Mouse (Mus musculus): Measurements from ENCODE around the gene Arl4d. TPM values are rescaled to one million over a fixed set of nuclear protein-coding genes. Genes with fewer than 3 reads are reported as not detected.

Arl4d gene
- total and polyA plus RNA-seq, 3 experiments = 0.59 to 1.2 (median 0.81) TPM

- Histone ChIP-seq H3K4me1 (ENCODE audit: control insufficient read depth in 1 of 2, insufficient read depth in 2 of 2) (peaks cover 5 to 6% of the 10 kb centered on the region in 2 experiments; a peak in 2 of 4 replicates), H3K9ac (ENCODE audit: insufficient read depth, low read depth) (no peak overlapping the region), H3K27me3 (replicated peaks) (peaks cover 48% of the 10 kb centered on the region)
These were observed 5.0 kb downstream of the Arl4d start for GRCm38 (mm10) chr11:101670334-101670733.

GRCm38 (mm10) chr11:101671255-101671654 lies 5.9 kb downstream of the Arl4d start:
- Histone ChIP-seq H3K9me3 (replicated peaks; ENCODE audit: low read length) (no peaks in the 10 kb centered on the region), H3K4me2 (ENCODE audit: insufficient read depth, low read depth, poor library complexity, severe bottlenecking) (no peak overlapping the region), H3K4me1 (ENCODE audit: control insufficient read depth in 1 of 2, insufficient read depth in 2 of 2) (peaks cover 3 to 5% of the 10 kb centered on the region in 2 experiments; a peak in 1 of 4 replicates), H3K4me3 (replicated peaks in 1 of 3; ENCODE audit: low read depth in 2 of 3, low read length in 2 of 3, poor library complexity in 1 of 3) (no peak overlapping the region), H3K36me3 (replicated peaks in 1 of 2; ENCODE audit: control insufficient read depth in 1 of 2, insufficient read depth in 1 of 2, low read length in 1 of 2) (no peaks in the 10 kb centered on the region), H3K9ac (ENCODE audit: insufficient read depth, low read depth) (no peak overlapping the region), H3K27me3 (replicated peaks) (peaks cover 41% of the 10 kb centered on the region), H3K79me2 (replicated peaks; ENCODE audit: control insufficient read depth, extremely low read depth, insufficient read depth, poor library complexity, severe bottlenecking) (no peaks in the 10 kb centered on the region), H3K27ac (ENCODE audit: insufficient read depth, low read depth) (no peak overlapping the region)
- dilution Hi-C loops (cut with MboI; ENCODE audit: extremely low pct_ligation_motif_present, extremely low pct_unique_long_range_greater_than_20kb, low sequenced_read_pairs) = no loop called here
- in situ Hi-C loops (cut with MboI; ENCODE audit: low pct_ligation_motif_present, low pct_unique_long_range_greater_than_20kb, low sequenced_read_pairs) = no loop called here
- no peak for DNase-seq (ENCODE audit: extremely low read depth)
- TF ChIP-seq SIN3A (IDR thresholded peaks at IDR 0.05; ENCODE audit: low read length) (no peak), ETS1 (conservative IDR thresholded peaks at IDR 0.05; ENCODE audit: low read depth, low read length) (no peak), PAX5 (IDR thresholded peaks at IDR 0.05; ENCODE audit: low read length) (no peak), HCFC1 (IDR thresholded peaks at IDR 0.05; ENCODE audit: low read depth, low read length) (no peak), NELFE (IDR thresholded peaks at IDR 0.05; ENCODE audit: low read depth, low read length) (no peak), RCOR1 (conservative IDR thresholded peaks at IDR 0.05; ENCODE audit: low read depth, low read length) (no peak), POLR2AphosphoS2 (IDR thresholded peaks at IDR 0.05; ENCODE audit: low read depth, low read length) (no peak), MEF2A (IDR thresholded peaks at IDR 0.05; ENCODE audit: borderline replicate concordance, low read depth, low read length) (no peak), JUND (conservative IDR thresholded peaks at IDR 0.05; ENCODE audit: low read depth, low read length) (no peak), GABPA (IDR thresholded peaks at IDR 0.05; ENCODE audit: insufficient replicate concordance, low read depth, low read length) (no peak), CHD2 (IDR thresholded peaks at IDR 0.05; ENCODE audit: low read length) (no peak), NRF1 (IDR thresholded peaks at IDR 0.05; ENCODE audit: low read depth, low read length) (no peak)

More at GRCm38 (mm10) chr11:101670334-101670733, 5.0 kb downstream of the Arl4d start:
- Histone ChIP-seq H3K27ac (ENCODE audit: insufficient read depth, low read depth) (no peak overlapping the region), H3K9me3 (replicated peaks; ENCODE audit: low read length) (no peaks in the 10 kb centered on the region), H3K4me2 (ENCODE audit: insufficient read depth, low read depth, poor library complexity, severe bottlenecking) (no peak overlapping the region), H3K79me2 (replicated peaks; ENCODE audit: control insufficient read depth, extremely low read depth, insufficient read depth, poor library complexity, severe bottlenecking) (no peaks in the 10 kb centered on the region), H3K4me3 (replicated peaks in 1 of 3; ENCODE audit: low read depth in 2 of 3, low read length in 2 of 3, poor library complexity in 1 of 3) (no peak overlapping the region), H3K36me3 (replicated peaks in 1 of 2; ENCODE audit: control insufficient read depth in 1 of 2, insufficient read depth in 1 of 2, low read length in 1 of 2) (no peaks in the 10 kb centered on the region)
- in situ Hi-C loops (cut with MboI; ENCODE audit: low pct_ligation_motif_present, low pct_unique_long_range_greater_than_20kb, low sequenced_read_pairs) = no loop called here
- TF ChIP-seq TBP (conservative IDR thresholded peaks at IDR 0.05; ENCODE audit: low read depth, low read length) (no peak), POLR2A (IDR thresholded peaks at IDR 0.05; ENCODE audit: low read depth, low read length) (no peak), CHD2 (IDR thresholded peaks at IDR 0.05; ENCODE audit: low read length) (no peak), GABPA (IDR thresholded peaks at IDR 0.05; ENCODE audit: insufficient replicate concordance, low read depth, low read length) (no peak), RAD21 (IDR thresholded peaks at IDR 0.05; ENCODE audit: low read depth, low read length) (no peak), ETS1 (conservative IDR thresholded peaks at IDR 0.05; ENCODE audit: low read depth, low read length) (no peak), USF1 (IDR thresholded peaks at IDR 0.05; ENCODE audit: low read depth, low read length) (no peak), RCOR1 (conservative IDR thresholded peaks at IDR 0.05; ENCODE audit: low read depth, low read length) (no peak), SMC3 (IDR thresholded peaks at IDR 0.05; ENCODE audit: low read depth, low read length) (no peak), E2F4 (IDR thresholded peaks at IDR 0.05; ENCODE audit: insufficient replicate concordance, low read depth, low read length) (no peak), IRF4 (IDR thresholded peaks at IDR 0.05; ENCODE audit: low read depth, low read length) (no peak)
- dilution Hi-C loops (cut with MboI; ENCODE audit: extremely low pct_ligation_motif_present, extremely low pct_unique_long_range_greater_than_20kb, low sequenced_read_pairs) = no loop called here
- DNase-seq (ENCODE audit: extremely low read depth) = no peak

Data from CH12.LX (cell line).